Mouse (Mus musculus): ENCODE results near the gene Lmf2.

GRCm38 (mm10) chr15:89343325-89343724 lies 12.1 kb downstream of the Lmf2 start:
- TF ChIP-seq CTCF (IDR thresholded peaks at IDR 0.05; ENCODE audit: low read depth) (peak; percentile 28), EP300 (IDR thresholded peaks at IDR 0.05; ENCODE audit: low read depth) (no peak)
